Mouse (Mus musculus) gastrocnemius, adult 18-20 months (tissue): ENCODE measurements around the gene Aip. TPM values are rescaled to one million over a fixed set of nuclear protein-coding genes. Genes with fewer than 3 reads are reported as not detected.

ENCODE experiments used
- DNase-seq: peaks from one replicate; pipeline ENCODE4 v3.0.0; 2021; ENCODE audit warnings: low spot score
- total RNA-seq, 2 experiments: library from RNA; stranded (reverse); gene quantifications; 2 replicates each; pipeline ENCODE4 v1.2.3; 2021

The Aip gene
- total RNA-seq, 2 experiments from 2014 or later = 82.2 to 84.7 TPM

DNA sequence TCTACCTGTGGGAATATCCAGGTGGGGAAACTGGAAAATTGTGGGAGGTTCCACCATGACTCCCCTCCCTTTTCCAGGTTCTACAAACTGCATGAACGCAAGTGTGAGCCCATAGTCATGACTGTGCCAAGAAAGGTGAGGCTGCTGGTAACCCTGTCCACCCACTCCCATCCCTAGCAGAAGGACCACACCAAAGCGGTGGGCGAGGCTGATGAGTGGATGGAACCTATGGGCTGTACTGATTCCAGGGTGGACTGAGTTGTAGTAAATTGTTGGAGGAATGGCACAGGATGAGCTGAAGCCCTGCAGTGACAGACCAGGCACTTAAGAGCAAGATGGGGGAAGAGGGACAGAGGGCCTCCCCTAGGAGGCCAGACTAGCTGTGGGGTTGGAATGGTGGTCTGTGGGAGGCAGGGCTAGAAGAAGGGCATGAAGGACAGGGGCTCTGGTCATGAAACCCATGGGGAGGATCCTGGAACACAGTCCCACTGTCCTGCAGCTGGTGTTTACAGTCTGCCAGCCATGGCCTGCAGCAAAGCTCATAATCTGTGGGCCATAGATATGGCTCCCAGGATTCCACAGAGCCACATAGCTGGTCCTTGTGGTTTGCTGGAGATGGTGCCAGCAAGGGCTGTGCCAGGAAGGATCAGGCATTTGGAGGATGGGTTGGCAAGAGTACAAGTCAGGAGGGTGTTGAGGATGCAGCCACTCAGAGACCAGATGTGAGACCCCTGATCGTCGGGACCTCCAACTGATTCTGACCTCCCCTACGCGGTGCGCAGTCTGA, 27.0 kb upstream of the Aip start:
- no peak for DNase-seq

DNA sequence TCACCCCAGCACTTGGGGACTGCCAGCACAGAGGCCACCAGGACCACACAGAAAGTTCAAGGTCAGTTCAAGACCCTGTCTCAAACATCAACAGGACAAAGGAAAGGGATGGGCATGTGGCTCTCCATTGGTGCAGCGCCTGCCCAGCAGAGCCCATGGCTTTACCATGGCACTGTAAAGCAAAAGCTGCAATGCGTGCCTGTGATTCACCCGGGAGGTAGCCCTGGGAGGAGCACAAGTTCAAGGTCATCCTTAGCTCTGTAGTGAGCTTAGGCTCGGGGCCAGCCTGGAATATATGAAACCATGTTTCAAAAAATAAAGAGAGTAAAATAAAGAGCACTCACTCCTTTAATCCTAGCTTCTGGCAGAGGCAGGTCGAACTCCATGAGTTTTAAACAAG, 26.2 kb upstream of the Aip start:
- no peak for DNase-seq

DNA sequence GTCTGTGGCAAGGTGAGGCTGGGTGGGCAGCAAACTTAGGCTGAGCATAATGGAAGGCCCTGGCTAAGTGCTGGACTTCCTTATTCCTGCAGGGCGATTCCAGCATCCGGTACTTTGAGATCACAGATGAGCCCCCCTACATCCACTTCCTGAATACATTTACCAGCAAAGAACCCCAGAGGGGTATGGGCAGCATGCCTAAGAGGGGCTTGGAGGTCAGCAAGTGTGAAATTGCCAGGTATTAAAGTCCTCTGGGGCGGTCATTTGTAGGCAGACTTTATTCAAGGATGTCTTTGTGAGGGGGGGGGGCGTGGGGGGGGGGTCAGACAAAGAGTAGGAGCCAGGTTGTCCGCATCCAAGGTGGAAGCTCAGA, 25.8 kb upstream of the Aip start:
- DNase-seq = no peak

DNA sequence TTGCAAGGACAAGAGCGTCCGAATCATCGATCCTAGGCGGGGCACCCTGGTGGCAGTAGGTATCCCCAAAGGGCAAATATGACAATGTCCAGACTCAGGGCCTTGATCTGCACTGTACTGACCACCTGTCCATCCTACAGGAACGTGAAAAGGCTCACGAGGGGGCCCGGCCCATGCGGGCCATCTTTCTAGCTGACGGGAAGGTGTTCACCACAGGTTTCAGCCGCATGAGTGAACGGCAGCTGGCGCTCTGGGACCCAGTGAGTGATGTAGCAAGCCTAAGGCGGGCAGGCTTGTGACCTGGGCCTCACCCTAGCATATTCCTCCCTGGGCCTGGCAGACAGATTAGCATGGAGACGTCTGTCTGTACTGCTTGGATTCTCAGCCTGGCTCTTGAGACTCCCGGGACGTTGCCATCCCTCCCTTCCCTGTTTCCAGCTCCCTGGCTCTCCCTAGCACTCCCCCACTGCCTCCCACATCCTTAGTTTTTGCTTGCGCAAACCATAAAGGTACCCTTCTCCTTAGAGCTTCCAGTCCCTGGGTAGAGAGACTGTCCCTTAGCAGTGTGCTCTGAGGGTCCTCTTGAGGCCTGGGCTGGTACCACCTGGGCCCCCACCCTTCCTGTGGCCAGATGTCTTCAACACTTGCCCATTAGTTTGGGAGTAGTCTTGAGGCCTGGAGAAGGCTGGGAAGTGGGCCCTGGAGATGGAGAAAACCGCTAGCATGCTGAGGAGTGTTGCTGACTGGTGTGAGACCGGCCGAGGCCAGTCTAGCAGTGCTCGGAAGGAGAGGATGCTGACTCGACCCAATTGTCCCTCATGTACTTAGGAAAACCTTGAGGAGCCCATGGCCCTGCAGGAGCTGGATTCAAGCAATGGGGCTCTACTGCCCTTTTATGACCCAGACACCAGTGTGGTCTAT, 25.2 kb upstream of the Aip start:
- no peak for DNase-seq

DNA sequence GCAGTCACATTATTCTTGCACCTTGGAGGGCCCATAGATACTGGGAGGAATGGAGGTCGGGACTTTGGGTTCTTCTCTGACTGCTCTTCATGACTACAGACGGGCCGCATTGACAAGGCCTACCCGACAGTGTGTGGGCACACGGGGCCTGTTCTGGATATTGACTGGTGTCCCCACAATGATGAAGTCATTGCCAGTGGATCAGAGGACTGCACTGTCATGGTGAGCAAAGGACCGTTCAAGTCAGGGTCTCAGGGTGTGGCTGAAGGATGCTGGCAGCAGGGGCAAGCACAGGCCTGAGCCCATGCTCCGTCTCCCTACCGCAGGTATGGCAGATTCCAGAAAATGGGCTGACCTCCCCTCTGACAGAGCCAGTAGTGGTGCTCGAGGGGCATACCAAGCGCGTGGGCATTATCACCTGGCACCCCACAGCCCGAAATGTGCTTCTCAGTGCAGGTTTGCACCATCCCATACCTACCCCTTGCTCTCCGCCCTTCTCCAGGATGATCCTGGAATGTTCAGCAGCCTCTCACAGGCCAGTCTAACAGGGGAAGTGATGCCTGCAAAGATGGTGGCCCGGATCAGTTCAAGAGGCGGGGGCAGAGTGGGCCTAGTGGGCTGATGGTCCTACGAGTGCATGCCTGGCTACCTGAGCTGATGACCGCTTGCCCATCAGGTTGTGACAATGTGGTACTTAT, 24.3 kb upstream of the Aip start:
- DNase-seq = no peak

DNA sequence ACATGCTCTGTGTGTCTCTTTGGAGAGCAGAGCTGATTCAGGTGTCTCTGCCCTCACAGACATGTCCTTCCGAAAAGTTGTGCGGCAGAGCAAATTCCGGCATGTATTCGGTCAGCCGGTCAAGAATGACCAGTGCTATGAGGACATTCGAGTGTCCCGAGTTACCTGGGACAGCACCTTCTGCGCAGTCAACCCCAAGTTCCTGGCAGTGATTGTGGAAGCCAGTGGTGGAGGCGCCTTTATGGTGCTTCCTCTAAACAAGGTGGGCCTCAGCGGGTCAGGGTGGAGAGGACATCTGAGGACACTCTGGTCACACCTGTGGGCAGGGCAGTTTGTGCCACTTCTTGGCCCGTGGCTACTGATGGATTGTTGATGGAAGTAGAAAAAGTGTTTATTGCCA, 23.6 kb upstream of the Aip start:
- DNase-seq = no peak

DNA sequence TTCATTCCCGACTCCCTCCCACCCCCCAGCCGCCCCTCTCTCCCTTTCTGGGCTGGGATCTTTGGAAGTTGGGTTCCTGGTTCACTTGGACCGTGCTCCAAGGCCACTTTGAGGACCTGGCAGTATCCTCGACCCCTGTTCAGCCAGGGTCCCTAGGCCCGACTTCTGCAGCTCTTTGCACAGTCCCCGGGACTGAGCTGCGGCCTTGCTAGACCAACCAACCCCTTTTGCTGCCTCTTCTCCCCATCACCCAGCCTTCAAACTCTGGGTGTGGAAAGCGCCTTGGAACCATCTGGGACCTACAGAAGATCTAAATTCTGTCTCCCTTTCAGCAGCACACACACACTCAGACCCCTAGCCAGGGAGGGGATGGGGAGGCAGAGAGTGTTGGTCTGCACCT, 23.2 kb upstream of the Aip start:
- DNase-seq = no peak

DNA sequence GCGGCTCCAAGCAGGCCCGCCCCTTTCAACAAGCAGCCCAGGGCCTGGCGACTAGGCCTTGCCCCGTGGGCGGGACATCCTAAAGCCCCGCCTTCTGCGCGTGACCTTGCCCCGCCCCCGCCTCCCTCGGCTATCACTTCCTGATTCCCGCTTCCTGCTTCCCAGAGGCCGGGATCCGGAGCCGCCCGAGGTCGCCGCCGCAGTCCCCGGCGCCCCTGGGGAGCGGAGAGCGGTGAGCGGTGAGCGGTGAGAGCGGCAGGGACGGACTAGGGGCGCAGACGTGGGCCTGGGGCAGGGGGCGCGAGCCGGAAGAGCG, 22.8 kb upstream of the Aip start, which contains the start of gene Coro1b:
Coro1b (plus strand) TSS at position 129 of the 316 bp plus-strand sequence.
- DNase-seq = peak; percentile 97

DNA sequence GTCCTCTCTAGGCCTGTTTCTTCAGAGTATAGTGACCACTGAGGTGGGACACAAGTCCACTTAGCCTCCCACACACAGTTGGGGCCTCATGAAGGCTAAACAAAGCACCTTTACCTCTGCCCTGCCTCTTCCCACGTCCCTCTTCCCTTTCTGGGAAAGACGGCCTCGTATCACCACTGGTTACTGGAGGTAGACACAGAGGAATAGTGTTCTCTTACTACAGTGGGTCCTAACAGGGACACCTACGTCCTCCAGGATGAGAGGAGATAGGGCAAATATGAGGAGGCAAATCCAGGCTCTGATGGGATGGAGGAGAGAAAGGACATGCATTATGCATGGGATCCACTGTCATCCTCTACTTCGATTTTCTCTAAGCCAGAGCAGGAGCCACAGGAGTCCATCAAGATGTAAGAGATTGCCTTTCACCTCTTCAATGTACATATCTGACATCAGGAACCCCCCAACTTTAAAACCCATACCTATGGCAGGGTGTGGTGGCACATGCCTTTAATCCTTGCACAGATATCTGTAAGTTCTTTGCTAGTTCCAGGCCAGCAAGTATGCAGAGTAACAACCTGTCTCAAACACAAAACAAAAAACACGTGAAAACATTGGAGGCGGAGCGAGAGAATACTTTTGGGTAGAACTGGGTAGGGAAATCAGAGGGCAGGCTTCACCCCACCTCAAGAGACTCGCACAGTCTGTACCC, 22.3 kb upstream of the Aip start:
- DNase-seq = no peak

DNA sequence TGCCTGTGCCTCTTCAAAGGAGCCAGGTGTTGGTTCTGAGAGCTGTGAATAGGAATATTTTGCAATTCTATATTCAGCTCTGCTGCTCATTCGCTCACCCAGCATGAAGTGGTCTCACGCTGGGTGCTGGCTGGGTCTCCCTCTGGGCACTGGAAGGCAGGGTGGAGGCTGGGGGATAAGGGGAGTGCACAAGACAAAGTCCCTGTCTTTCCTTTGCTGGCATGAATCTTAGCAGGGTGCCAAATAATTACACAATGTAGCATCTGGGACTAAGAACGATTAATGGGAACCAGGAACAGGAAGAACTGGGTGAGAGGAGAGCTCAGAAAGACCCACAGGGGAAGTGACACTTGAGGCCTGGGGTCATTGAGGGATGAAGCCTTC, 21.4 kb upstream of the Aip start:
- no peak for DNase-seq

DNA sequence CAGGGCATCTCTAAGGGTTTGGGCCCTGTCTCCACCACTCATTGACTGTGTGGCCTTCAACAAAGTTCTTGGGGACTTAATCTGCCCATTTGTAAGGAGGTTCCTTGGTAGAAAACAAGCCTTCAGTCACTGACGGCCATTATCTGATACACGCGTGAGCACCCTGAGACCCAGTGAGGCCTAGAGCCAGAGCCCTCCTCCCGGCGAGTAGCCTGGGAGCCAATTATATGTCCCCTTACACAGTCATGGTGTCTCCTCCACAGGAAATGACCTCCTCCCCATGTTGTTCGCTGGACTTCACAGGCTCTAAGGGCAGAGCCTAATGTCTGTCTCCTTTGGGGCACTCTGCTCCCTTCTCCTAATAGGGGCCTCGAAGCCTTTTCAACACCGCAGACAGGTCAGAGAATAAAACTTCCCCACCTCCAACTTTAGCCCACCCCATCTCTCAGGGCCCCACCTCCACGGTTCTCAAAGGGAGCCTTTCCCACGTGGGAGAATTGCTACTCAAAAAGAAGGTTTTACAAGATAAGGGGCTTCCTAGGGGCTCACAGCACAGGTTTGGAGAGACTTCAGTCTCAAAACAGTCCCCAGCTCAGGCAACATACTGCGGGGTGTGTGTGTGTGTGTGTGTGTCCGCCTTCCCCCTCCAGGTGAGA, 20.8 kb upstream of the Aip start:
- no peak for DNase-seq

DNA sequence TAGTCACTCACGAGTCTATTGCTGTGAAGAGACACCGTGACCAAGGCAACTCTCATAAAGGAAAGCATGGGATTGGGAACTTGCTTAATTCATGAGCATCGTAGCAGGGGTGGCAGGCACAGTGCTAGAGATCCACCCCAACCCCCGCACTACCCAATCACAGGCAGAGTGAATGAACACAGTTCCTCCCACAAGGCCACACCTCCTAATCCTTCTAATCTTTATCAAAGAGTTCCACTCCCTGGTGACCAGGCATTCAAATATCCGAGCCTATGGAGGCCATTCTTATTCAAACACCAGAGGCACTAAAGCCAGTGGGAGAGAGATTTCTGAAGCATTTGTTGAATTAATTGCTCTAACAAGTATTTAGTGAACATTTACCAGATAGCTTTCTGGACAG, 20.3 kb upstream of the Aip start:
- DNase-seq = no peak

DNA sequence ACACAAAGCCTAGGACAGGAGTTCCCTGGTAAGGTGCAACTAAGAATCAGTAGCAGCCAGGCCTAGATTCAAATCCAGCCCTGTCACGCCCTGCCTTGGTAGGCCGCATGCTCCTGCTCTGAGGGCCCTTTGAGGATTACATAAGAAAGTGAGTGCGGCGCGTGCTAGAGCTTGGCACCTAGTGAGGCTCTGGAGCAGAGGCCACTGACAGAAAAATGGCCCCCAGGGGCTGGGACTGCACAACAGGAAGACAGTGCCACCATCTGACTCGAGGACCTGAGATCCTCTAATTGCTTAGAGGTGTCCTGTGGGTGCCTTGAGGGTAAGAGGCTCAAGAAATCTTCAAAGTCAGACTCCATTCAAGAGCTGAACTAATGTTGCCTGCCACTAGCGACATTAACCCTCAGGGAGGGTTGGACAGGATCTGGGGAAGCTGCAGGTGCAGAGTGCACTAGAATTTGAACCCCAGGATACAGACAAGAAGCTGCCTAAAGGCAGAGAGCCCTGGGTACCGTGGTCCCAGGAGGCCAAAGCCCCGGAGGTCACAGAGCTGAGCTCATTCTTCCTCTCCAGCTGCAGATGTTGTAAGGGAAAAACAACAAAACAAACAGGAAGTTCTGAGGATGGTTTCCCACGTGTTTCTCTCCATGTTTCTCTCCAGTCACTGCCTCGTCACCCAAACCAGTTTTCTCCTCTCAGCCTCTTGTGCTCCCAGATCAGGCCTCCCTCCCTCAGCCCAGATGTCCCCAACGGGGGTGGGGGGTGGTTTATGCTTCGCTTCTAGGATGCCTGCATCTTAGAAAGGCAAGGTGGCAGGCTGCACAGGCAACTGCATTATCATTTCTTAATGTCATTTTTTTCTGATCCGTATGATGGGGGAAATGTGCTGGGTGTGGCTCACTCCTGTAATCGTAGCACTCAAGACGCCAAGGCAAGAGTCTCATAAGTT, 19.2 kb upstream of the Aip start:
- peak; percentile 33 for DNase-seq

DNA sequence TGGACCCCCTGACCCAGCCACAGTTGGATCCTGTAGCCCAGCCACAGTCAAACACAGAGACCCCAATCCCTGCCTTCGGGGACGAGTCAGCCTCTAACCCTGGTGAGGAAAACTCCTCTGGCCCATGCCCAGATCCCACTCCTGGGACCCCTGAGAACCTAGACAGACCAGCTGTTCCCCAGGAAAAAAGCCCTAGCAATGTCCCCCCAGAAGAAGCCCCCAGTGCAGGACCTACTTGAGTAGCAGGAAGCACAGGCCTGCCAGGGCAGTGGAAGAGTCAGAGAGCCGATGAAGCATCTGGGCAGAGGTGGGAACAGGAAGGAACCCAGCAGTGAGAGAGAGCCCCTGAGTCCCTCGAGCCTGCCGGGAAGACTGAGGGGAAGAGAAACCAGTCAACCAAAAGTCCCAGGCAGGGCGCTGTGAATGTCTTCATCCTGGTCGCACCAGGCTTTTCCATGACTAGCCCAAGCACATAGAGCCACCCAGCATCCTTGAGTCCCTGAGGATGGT, 18.2 kb upstream of the Aip start, which contains the start of gene Cabp4:
Cabp4 (minus strand) TSS at position 275 of the 510 bp plus-strand sequence.
- no peak for DNase-seq

DNA sequence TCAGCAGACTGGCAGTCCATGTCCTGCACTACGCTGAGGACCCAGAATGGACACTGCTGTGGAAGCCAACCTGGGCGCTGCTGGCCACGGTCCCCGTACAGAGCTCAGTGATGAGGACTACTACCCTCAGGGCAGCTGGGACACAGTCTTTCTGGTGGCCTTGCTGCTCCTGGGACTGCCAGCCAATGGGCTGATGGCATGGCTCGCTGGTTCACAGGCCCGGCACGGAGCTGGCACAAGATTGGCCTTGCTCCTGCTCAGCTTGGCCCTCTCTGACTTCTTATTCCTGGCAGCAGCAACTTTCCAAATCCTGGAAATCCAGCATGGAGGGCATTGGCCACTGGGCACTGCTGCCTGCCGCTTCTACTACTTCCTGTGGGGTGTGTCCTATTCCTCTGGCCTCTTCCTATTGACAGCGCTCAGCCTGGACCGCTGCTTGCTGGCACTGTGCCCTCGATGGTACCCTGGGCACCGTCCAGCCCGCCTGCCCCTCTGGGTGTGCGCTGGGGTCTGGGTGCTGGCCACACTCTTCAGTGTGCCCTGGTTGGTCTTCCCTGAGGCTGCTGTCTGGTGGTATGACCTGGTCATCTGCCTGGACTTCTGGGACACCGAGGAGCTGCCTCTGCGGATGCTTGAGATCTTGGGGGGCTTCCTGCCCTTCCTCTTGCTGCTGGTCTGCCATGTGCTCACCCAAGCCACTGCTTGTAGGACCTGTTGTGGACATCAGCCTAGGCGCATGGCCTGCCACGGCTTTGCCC, 16.9 kb upstream of the Aip start:
- DNase-seq = no peak

DNA sequence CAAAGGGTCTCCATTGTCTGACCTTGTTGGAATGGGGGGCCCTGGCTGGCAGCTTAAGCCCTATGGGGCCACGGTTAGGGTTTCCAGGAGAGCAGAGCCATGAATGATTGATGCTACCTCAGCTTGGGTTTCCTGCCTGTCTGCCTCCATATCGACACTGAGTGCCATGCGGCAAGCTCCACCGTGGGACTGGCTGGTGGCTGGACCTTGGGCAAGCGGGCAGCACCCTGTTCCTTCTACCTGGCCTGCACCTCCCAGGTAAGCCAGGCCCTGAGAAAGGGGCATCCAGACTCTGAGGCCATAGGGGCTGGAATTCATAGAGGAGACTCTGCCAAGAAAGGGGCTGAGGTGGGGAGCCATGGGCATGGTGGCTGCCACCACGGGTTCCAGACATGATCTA, 14.5 kb upstream of the Aip start:
- no peak for DNase-seq

DNA sequence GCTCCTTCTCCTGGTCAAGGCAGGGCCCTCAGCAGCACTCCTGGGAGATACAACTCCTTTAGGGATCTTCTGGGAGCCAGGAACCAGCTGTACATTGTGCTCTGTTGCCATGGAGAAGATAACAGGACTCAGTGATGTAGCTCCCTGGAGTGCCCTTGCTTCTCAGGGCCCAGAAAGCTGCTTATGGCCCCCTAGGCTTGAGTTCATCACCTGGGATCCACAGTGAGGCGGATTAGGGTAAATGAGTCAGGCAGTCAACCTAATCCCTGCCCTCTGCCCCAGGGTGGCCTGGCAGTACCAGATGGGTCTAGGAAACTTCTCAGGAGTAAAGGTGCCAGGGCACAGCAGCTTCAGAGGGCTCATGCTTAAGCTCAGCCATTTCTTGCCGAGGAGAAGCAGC, 13.8 kb upstream of the Aip start, which contains the start of gene Gpr152:
Gpr152 (plus strand) TSS at position 342 of the 400 bp plus-strand sequence.
- DNase-seq = no peak

DNA sequence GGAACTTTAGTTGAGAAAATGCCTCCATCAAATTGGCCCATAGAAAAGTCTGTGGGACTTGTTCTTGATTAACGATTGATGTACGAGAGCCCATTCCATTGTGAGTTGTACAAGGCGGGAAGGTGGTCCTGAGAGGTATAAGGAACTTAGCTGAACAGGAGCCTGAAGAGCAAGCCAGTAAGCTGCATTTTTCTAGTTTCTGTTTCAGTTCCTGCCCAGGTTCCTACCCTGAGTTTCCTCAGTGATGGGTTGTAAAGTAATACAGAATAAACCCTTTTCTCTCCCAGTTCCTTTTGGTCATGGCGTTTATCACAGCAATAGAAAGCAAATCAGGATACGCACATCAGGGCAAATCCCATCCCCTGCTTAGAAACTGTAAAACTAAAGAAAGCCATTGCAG, 12.3 kb upstream of the Aip start:
- no peak for DNase-seq

DNA sequence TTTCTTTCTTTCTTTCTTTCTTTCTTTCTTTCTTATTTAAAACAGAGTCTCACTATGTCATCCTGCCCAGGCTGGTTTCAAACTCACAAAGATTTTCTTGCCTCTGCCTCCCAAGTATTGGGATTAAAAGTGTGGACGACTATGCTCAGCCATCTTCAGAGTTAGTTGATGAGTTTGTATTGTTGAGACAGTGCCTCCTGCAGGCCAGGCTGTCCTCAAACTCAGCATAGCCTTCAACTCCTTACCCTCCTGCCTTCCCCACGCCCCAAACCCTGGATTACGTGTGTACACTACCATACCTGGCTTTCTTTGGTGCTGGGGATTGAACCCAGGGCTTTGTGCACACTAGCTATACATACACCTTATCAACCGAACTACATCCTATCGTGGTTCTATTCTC, 10.8 kb upstream of the Aip start:
- no peak for DNase-seq
